Mouse (Mus musculus): ENCODE data around the gene Il1rl2.

Il1rl2 gene

DNA sequence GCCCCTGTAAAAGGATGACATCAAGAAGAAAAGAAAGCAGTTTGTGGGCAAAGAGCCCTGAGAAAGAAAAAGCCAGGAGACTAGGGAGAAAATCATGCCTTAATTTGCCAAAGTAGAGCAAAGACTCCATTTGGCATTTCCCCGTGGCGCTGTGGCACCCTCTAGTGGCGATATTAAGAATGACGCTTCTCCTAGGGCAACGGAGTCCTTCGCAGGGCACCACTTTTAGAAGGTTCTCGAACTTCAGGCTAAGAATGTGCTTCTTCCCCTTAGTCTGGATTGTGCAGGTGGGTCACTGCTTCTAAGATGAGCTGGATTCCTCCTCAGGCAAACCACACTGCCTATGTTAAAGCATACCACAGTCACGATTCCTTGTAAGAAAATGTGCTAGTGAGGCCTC, 54.4 kb downstream of the Il1rl2 start:
- DNase-seq (ENCODE audit: low spot score) = peak; percentile 84

DNA sequence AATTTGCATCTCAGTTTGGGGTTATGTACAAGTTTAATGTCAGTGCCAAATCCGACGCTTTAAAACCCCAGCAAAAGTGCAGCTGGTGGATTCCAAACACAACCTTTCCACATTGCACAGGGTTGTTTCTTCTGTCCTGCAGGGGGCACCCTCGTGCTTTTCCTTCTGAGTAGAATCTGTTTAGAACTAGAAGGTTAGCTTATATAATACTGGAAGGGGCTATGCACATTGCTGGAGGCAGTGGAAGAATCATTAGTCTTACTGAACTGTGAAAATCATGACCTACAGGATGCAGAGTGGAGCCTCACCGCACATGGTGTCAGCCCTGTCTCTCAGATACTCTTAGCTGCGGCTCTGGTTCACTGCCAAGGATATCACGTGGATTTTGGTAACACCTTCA, 55.7 kb downstream of the Il1rl2 start:
- DNase-seq (ENCODE audit: low spot score) = peak; percentile 72

DNA sequence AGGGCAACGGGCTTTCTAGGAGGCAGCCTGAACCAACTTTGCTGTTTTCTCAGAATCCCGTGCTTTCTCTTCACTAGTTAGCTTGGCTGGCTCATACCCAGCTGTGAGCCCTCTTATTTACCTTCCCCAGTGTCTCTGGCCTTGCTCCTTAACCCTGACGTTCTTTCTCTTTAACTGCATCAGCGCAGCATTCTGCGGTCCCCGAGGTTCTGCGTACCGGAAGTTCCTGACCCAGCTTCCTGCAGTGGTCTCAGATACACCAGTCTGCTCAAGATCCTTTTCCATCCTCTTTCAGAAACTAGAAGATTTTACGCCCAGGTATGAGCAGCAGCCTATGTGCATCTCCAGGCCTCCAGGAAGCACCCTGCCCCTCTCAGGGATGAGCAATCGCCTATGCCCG, 56.6 kb downstream of the Il1rl2 start:
- DNase-seq (ENCODE audit: low spot score) = no peak

DNA sequence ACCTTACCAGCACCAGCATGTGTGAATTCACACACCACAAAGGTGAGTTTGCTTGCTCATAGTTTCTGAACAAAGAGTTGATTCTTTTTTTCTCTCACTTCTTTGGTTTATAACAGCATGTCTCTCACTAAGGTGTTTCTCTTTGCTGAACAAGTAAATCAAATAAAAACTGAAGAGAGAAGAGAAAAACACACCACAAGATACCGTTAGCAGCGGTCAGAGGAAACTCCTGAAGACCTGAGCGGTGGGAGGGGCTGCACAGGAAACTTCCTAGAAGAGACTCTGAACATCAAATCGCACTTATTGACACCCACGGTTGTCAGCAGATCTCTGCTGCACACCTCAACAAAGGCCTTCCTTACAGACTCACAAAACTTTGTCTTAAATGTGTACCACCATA, 58.4 kb downstream of the Il1rl2 start:
- no peak for DNase-seq (ENCODE audit: low spot score)

DNA sequence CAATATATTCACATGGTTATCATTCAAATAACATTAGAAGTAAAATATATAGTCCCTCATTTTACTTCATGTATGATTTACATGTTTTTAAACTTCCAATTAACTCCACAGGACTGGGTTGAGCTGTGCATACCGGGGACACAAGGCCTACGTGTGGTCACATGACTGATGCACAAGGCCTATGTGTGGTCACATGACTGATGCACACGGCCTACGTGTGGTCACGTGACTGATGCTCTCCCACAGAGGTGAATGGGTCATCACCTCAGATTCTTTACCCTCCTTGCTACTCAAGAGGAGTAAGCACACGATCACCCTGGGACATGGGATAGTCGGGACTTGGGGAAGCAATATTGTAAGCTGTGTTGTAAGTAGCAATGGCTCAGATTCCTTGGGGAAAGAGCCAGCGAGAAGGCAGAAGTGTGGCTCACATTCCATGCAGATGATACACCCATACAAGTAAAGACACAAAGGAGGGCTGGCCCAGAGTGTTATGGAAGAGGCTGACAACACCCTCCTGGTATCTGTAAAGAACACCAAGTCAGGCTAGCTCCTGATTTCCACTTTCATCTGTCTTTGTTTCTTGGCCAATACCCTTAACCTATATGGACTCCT, 60.6 kb downstream of the Il1rl2 start:
- no peak for DNase-seq (ENCODE audit: low spot score)

DNA sequence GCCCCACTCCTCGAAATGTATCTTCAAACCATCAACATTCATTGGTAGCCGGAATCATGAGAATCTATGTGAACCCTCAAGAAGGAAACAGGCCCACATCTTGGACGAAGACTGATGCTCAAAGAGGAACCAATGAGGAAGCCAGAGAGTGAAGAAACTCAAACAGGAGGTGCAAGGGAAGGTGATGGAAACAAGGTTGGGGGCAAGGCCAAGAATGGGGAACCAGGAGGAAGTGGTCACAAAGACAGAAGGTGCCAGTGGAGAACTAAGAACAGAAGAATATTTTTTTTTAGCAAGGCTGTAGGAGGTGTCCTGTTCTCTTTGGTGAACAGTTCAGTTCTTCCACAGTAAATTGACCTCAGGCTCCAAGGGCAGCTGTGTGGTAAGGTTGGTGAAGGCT, 67.0 kb downstream of the Il1rl2 start:
- DNase-seq (ENCODE audit: low spot score) = no peak

DNA sequence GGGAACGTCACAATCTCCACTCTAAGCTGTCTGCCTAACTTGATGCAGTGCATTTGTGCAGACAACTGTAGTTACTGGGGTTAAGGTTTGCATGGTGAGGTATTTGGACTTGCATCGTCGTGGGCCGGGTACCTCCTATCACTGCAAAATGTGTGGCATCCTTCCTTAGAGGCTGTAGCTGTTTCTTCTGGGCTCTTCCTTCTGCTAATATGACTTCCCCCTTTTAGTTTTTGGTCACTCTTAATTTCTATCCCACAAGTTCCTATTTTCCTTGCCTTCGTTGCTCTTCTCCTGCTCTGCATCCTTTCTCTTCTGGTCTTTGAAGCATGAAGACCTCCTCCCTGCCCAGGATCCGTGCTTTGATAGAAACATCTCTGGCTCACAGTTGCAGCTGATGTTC, 68.1 kb downstream of the Il1rl2 start:
- DNase-seq (ENCODE audit: low spot score) = no peak

DNA sequence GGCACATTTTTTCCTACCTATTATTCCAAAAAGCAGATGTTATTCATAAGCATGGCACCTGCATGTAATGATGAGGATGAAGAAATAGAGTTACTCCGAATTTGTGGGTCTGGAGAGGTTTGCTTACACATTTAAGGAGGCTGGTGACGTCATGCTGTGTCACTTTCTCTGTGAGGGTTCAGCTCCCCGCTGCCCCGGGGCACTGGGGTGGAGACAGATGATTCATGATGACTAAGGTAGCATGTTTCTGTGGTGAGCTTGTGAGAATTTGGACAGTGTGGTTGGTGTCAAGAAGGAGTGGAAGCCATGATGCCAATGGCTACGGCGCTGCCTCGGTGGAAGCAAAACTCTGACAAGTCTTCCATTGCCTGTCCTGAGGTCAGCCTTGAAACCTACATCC, 68.8 kb downstream of the Il1rl2 start:
- no peak for DNase-seq (ENCODE audit: low spot score)

DNA sequence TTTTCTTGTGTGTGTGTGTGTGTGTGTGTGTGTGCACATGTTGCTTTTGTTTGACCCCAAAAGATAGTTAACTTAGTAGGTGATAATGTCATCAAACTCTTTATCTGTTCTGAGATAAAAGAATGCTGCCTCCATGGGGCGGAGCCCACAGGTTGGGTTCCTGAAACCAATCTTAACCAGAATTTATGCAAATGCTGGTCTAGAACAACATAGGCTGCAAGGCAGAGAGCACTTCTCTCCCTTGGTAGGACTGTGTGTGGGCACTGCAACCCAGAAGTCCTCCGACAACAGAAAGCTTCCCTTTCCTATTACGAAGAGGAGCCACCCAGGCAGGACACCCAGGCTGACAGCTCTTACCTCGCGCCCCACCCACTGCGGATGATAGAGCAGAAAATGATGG, 75.2 kb downstream of the Il1rl2 start:
- no peak for DNase-seq (ENCODE audit: low spot score)

DNA sequence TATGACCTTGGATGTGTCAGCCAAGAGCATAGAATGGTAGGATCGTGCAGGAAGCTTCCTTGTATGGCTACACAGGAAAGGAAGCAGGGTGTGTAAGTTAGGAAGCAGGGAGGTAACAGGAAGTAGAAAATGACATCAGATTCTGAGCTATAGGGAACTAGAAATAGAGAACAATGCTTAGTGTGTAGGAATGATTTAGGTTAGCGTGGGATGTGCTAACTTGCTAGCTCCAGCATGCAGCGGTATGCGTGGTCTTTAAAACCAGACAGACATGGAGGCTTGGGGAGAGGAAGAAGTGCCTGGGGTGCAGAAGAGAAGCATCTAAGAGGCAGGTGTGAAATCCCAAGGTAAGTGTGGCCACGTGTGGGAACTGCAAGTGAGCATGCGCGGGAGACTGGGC, 80.3 kb downstream of the Il1rl2 start:
- no peak for DNase-seq (ENCODE audit: low spot score)

DNA sequence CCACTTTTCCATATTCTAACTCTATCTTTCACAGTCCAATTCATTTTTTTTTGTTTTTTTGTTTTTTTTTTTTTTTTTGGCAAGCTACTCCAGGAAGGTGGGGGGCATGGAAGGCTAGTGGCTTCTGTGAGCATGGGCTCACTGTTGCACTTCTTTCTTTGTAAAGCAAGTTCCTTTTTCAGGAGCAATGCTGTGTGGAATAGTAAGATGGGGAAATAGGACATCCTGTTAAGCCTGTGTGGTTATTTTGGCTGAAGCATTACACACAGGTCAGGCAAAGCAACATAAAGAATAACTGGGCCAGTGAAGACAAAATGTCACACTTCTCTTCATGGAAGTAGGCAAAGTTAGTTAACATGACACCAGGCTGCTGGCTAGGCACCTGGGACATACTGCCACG, 85.5 kb downstream of the Il1rl2 start:
- no peak for DNase-seq (ENCODE audit: low spot score)

DNA sequence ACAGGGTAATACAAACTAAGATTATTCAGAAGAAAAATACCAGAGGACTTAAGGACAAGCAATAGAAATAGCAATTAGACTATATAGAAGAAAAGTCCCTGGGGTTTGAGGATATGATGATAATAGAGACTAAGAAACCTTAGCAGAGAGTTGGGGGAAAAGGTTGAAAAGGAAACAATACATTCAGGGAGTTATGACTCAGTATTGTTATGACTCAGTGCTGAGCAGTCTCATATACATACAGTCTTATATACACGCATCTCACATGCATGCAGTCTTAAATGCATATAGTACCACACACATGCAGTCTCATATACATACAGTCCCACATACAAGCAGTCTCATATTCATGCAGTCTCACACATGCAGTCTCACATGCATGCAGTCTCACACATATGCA, 88.6 kb downstream of the Il1rl2 start:
- no peak for DNase-seq (ENCODE audit: low spot score)

DNA sequence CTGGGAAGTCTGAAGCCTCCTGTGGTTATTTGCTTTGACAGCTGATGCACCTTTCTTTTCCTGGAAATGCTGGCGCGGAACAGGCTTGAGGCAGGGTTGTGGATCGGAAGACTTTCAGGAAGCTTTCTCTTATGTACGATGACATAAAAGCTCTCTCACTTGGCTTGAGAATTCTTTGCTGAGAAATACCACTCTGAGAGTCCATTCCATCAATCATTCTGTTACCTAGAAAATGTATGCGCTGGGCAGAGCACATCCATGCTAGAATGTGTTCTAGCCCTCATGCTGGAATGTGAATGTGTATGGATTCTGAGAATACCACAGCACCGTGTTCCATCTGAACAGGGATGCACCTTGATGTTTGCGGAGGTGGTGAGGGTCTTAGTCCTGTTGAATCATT, 89.9 kb downstream of the Il1rl2 start:
- DNase-seq (ENCODE audit: low spot score) = no peak

DNA sequence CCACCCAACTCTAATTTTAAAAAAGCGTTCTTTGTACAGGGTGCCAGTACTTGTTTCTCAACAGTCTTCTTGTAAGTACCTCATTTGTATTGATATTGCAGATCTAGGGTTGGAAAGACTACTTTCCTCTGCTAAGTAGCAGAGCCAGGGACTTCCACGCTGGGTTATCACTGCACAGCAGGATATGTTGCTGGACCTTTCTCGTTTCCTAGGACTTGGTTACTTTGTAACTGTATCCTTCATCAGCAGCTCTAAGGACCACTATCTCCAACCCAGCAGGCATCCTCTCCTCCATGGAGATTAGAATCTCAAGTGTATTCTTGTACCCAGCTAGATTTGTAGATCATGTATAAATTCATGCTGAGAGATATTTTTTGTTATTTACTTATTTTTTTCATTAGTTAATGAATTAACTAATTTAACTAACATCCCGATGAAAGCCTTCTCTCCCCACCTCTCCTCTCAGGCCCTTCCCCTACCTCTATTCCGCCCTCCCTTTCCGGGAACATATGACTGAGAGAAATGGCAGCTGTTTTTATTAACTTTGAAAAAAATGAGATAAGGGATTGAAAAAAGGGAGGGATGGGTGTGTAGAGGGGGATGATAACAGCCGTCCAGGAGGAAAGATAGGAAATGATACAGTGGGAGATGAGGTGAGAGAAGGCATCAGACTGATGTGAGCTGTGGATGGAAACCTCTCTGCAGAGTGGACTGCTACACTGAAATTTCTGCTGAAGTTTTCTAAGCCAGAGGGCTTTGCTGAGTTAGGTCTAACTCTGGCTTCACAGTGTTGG, 90.7 kb downstream of the Il1rl2 start:
- DNase-seq (ENCODE audit: low spot score) = no peak

DNA sequence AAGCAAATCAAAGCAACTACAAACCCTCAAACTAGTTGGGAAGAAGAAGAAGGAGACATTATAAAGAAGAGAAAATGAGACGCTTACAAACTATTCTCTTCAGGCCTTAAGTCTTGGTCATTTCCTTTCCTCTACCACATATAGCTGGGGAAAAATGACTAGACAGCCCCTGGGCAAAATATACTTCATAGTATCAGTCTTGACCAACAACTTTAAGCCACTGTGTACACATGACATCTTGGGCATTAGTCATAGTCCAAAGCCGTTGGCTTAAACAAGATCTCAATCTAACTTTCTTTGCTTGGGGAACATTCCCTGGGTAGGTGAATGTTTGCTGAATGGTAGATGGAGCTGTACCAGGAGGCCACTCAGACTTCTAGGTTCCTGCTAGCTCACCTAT, 92.6 kb downstream of the Il1rl2 start:
- no peak for DNase-seq (ENCODE audit: low spot score)

Measured in embryo, embryonic 10.5 days (tissue).